Mouse (Mus musculus) thymus, postnatal 36 days (tissue): ENCODE measurements around the gene Mrpl2.

Experiments used
- DNase-seq, 2 experiments: peaks; one replicate each; pipeline ENCODE4 v3.0.0; 2022; ENCODE audit warnings: mixed read lengths in 2 of 2

Gene Mrpl2

GRCm38 (mm10) chr17:46673850-46674529, 28.0 kb downstream of the Mrpl2 start, which contains the start of gene Rrp36:
Gene Rrp36 (minus strand): TSS chr17:46674352.
- peak; percentile 83 to 87 for DNase-seq

GRCm38 (mm10) chr17:46674530-46675283, 28.7 kb downstream of the Mrpl2 start:
- peak in 1 of 2 experiments; percentile 48 for DNase-seq

GRCm38 (mm10) chr17:46678416-46678815, 32.4 kb downstream of the Mrpl2 start, which contains the start of gene Mea1:
Gene Mea1 (plus strand): TSS chr17:46678793.
- no peak for DNase-seq

- no peak for DNase-seq
Observed at GRCm38 (mm10) chr17:46678911-46679310, 32.9 kb downstream of the Mrpl2 start.

- peak; percentile 44 to 53 for DNase-seq
Observed at GRCm38 (mm10) chr17:46679843-46680759, 34.1 kb downstream of the Mrpl2 start.

- DNase-seq, result peak; percentile 96 to 98
Observed at GRCm38 (mm10) chr17:46680760-46681373, 34.8 kb downstream of the Mrpl2 start, which contains the start of gene Klhdc3. Gene Klhdc3 (minus strand): TSS chr17:46680914.

- peak in 1 of 2 experiments; percentile 38 for DNase-seq
Observed at GRCm38 (mm10) chr17:46681466-46682118, 35.6 kb downstream of the Mrpl2 start.

GRCm38 (mm10) chr17:46682654-46683389, 36.8 kb downstream of the Mrpl2 start:
- no peak for DNase-seq

GRCm38 (mm10) chr17:46685913-46686312, 39.9 kb downstream of the Mrpl2 start:
- no peak for DNase-seq

GRCm38 (mm10) chr17:46690665-46691064, 44.6 kb downstream of the Mrpl2 start:
- DNase-seq, result no peak

- no peak for DNase-seq
Observed at GRCm38 (mm10) chr17:46691390-46691789, 45.4 kb downstream of the Mrpl2 start.

- DNase-seq, result no peak
Observed at GRCm38 (mm10) chr17:46694517-46695063, 48.6 kb downstream of the Mrpl2 start.

- no peak for DNase-seq
Observed at GRCm38 (mm10) chr17:46698515-46698914, 52.5 kb downstream of the Mrpl2 start.

- DNase-seq, result no peak
Observed at GRCm38 (mm10) chr17:46699245-46699644, 53.2 kb downstream of the Mrpl2 start.
